Mouse (Mus musculus) macrophage (primary cell): ENCODE results near the gene Plpp6. TPM values are rescaled to one million over a fixed set of nuclear protein-coding genes. Genes with fewer than 3 reads are reported as not detected.

Experiments used
- H3K27ac ChIP-seq: fragments of 350-480 bp; formaldehyde crosslinking; 2 replicates; pipeline ENCODE4 v1.9.0; 2021
- H3K36me3 ChIP-seq: fragments of 350-480 bp; formaldehyde crosslinking; 2 replicates; pipeline ENCODE4 v1.9.0; 2021; ENCODE audit errors: inconsistent target
- H3K4me3 ChIP-seq: fragments of 350-480 bp; formaldehyde crosslinking; 2 replicates; pipeline ENCODE4 v1.9.0; 2021; ENCODE audit errors: inconsistent target
- H3K79me2 ChIP-seq: fragments of 350-480 bp; formaldehyde crosslinking; 2 replicates; pipeline ENCODE4 v1.9.0; 2021; ENCODE audit errors: inconsistent target
- WGBS: methylation state at CpG from one replicate; pipeline ENCODE4 v1.1.7; 2026; ENCODE audit warnings: inconsistent platforms; ENCODE audit not compliant: missing documents; 5-methylcytosine and 5-hydroxymethylcytosine counted together
- polyA plus RNA-seq: library from polyadenylated mRNA; stranded (reverse); fragments of 250-400 nt; gene quantifications from 3 replicates; pipeline ENCODE4 v1.2.4, GENCODE M21; 2018; ENCODE audit warnings: inconsistent platforms

Plpp6 gene
- polyA plus RNA-seq, 1 experiment from 2014 or later, result 10.5 TPM

GRCm38 (mm10) chr19:28963513-28963841 is 276 bp upstream of the Plpp6 start:
- Histone ChIP-seq H3K27ac (no peak overlapping the region), H3K36me3 (no peaks in the 10 kb centered on the region), H3K79me2 (no peaks in the 10 kb centered on the region), H3K4me3 (peak overlapping the region; percentile 20; the same call in 1 of the 2 replicates)
- 0% methylated on average over 4 of the region's 4 CpGs for WGBS

- WGBS, result 12% methylated on average over 16 of the region's 16 CpGs
Observed at GRCm38 (mm10) chr19:28964552-28964903, 775 bp downstream of the Plpp6 start.

GRCm38 (mm10) chr19:28967652-28968051 is 3.9 kb downstream of the Plpp6 start, which contains the start of gene 4430402I18Rik:
TSS of gene 4430402I18Rik (minus strand) at chr19:28967800.
- no peak within 1 kb of the TSS for H3K4me3 ChIP-seq
- no peaks in the 10 kb centered on the region for H3K79me2 ChIP-seq
- no peak within 1 kb of the TSS for H3K27ac ChIP-seq
- H3K36me3 ChIP-seq, result no peaks in the 10 kb centered on the region
- WGBS, result 98% methylated on average over 6 of the region's 11 CpGs

More at GRCm38 (mm10) chr19:28964552-28964903, 775 bp downstream of the Plpp6 start:
- no peaks in the 10 kb centered on the region for H3K79me2 ChIP-seq
- no peaks in the 10 kb centered on the region for H3K36me3 ChIP-seq
- peak overlapping the region; percentile 37 for H3K4me3 ChIP-seq
- H3K27ac ChIP-seq, result no peak overlapping the region

GRCm38 (mm10) chr19:28968178-28968577 is 4.4 kb downstream of the Plpp6 start:
- H3K79me2 ChIP-seq, result no peaks in the 10 kb centered on the region
- H3K27ac ChIP-seq, result no peak overlapping the region
- no peak overlapping the region for H3K4me3 ChIP-seq
- no peaks in the 10 kb centered on the region for H3K36me3 ChIP-seq
- WGBS, result 62% methylated on average over 4 of the region's 4 CpGs

- H3K27ac ChIP-seq, result no peak overlapping the region
- WGBS, result 91% methylated on average over 5 of the region's 5 CpGs
- no peaks in the 10 kb centered on the region for H3K36me3 ChIP-seq
- no peak overlapping the region for H3K4me3 ChIP-seq
- no peaks in the 10 kb centered on the region for H3K79me2 ChIP-seq
Observed at GRCm38 (mm10) chr19:28969231-28969630, 5.5 kb downstream of the Plpp6 start.

GRCm38 (mm10) chr19:28970251-28970650 is 6.5 kb downstream of the Plpp6 start:
- WGBS, result 93% methylated on average over 11 of the region's 11 CpGs
- Histone ChIP-seq H3K27ac (no peak overlapping the region), H3K79me2 (no peaks in the 10 kb centered on the region), H3K4me3 (no peak overlapping the region), H3K36me3 (no peaks in the 10 kb centered on the region)

- Histone ChIP-seq H3K36me3 (no peaks in the 10 kb centered on the region), H3K27ac (no peak overlapping the region), H3K79me2 (no peaks in the 10 kb centered on the region), H3K4me3 (no peak overlapping the region)
- 29% methylated on average over 33 of the region's 35 CpGs for WGBS
Observed at GRCm38 (mm10) chr19:28974862-28975611, 11.3 kb downstream of the Plpp6 start.

GRCm38 (mm10) chr19:28982617-28983016 is 18.9 kb downstream of the Plpp6 start:
- no peaks in the 10 kb centered on the region for H3K36me3 ChIP-seq
- H3K79me2 ChIP-seq, result no peaks in the 10 kb centered on the region
- H3K27ac ChIP-seq, result no peak overlapping the region
- 77% methylated on average over 7 of the region's 7 CpGs for WGBS
- H3K4me3 ChIP-seq, result no peak overlapping the region

- H3K79me2 ChIP-seq, result peaks cover 41% of the 10 kb centered on the region
- WGBS, result 68% methylated on average over 8 of the region's 8 CpGs
- peaks cover 1% of the 10 kb centered on the region; the same call in 1 of the 2 replicates for H3K36me3 ChIP-seq
- H3K4me3 ChIP-seq, result peak overlapping the region; percentile 90
- peak overlapping the region; percentile 52 for H3K27ac ChIP-seq
Observed at GRCm38 (mm10) chr19:28989515-28989914, 25.8 kb downstream of the Plpp6 start.

GRCm38 (mm10) chr19:28990194-28990589 is 26.4 kb downstream of the Plpp6 start, which contains the start of gene Cdc37l1:
TSS of gene Cdc37l1 (plus strand) at chr19:28990352.
- Histone ChIP-seq H3K4me3 (peak within 1 kb of the TSS; percentile 90), H3K79me2 (peaks cover 47% of the 10 kb centered on the region), H3K27ac (peak within 1 kb of the TSS; percentile 52), H3K36me3 (peaks cover 8% of the 10 kb centered on the region; the same call in 1 of the 2 replicates)
- WGBS, result under 1% methylated on average over 37 of the region's 37 CpGs

- peaks cover 53% of the 10 kb centered on the region for H3K79me2 ChIP-seq
- peaks cover 13% of the 10 kb centered on the region; the same call in 1 of the 2 replicates for H3K36me3 ChIP-seq
- under 1% methylated on average over 41 of the region's 41 CpGs for WGBS
- peak overlapping the region; percentile 90 for H3K4me3 ChIP-seq
- H3K27ac ChIP-seq, result peak overlapping the region; percentile 49
Observed at GRCm38 (mm10) chr19:28990590-28991221, 27.0 kb downstream of the Plpp6 start.

GRCm38 (mm10) chr19:28991391-28991790 is 27.6 kb downstream of the Plpp6 start:
- Histone ChIP-seq H3K36me3 (peaks cover 15% of the 10 kb centered on the region; the same call in 1 of the 2 replicates), H3K27ac (no peak overlapping the region), H3K4me3 (peak overlapping the region; percentile 90), H3K79me2 (peaks cover 59% of the 10 kb centered on the region)
- WGBS, result 54% methylated on average over 5 of the region's 5 CpGs

- peaks cover 26% of the 10 kb centered on the region; the same call in 1 of the 2 replicates for H3K36me3 ChIP-seq
- peaks cover 85% of the 10 kb centered on the region for H3K79me2 ChIP-seq
- no peak overlapping the region for H3K27ac ChIP-seq
- H3K4me3 ChIP-seq, result no peak overlapping the region
- WGBS, result 92% methylated on average over 7 of the region's 7 CpGs
Observed at GRCm38 (mm10) chr19:28994870-28995269, 31.1 kb downstream of the Plpp6 start.

GRCm38 (mm10) chr19:28995366-28995765 is 31.6 kb downstream of the Plpp6 start:
- WGBS, result 34% methylated on average over 5 of the region's 5 CpGs
- Histone ChIP-seq H3K27ac (no peak overlapping the region), H3K36me3 (peaks cover 31% of the 10 kb centered on the region; the same call in 1 of the 2 replicates), H3K4me3 (no peak overlapping the region), H3K79me2 (peaks cover 90% of the 10 kb centered on the region)
